Mouse (Mus musculus): ENCODE measurements around the gene Tjp2. TPM values are rescaled to one million over a fixed set of nuclear protein-coding genes. Genes with fewer than 3 reads are reported as not detected.

Gene Tjp2
- polyA plus RNA-seq, 1 experiment from 2014 or later: 38.6 TPM

GRCm38 (mm10) chr19:24219011-24219410 is 5.8 kb downstream of the Tjp2 start:
- 65% methylated on average over 9 of the region's 9 CpGs for WGBS
- no peak for ATAC-seq (ENCODE audit: borderline replicate concordance, extremely low read depth, low FRiP score, low TSS enrichment)

DNA sequence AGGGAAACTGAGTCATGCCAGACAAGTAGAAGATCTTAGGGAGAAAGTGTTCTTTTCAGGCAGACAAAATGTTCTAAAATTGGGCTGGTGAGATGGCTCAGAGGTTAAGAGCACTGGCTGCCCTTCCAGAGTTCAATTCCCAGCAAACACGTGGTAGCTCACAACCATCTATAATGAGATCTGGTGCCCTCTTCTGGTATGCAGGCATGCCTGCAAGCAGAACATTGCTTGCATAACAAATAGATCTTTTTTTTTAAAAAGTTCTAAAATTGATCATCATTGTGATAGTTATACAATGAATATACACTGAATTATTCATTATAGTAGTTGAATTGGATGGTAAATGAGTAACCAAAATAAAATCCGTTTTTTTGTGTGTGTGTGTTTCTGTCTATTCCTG is 6.5 kb downstream of the Tjp2 start:
- Histone ChIP-seq H3K4me2 (no peak overlapping the region), H3K9ac (no peak overlapping the region), H3K4me3 (no peak overlapping the region), H3K27me3 (peaks cover 2% of the 10 kb centered on the region; the same call in 1 of the 2 replicates), H3K9me3 (no peaks in the 10 kb centered on the region), H3K27ac (no peak overlapping the region), H3K4me1 (peaks cover 25% of the 10 kb centered on the region), H3K36me3 (no peaks in the 10 kb centered on the region)
- 35% methylated on average over 2 of the region's 2 CpGs for WGBS
- no peak for ATAC-seq (ENCODE audit: borderline replicate concordance, extremely low read depth, low FRiP score, low TSS enrichment)

More at GRCm38 (mm10) chr19:24219011-24219410, 5.8 kb downstream of the Tjp2 start:
- Histone ChIP-seq H3K9ac (no peak overlapping the region), H3K9me3 (no peaks in the 10 kb centered on the region), H3K4me1 (peaks cover 27% of the 10 kb centered on the region), H3K36me3 (no peaks in the 10 kb centered on the region), H3K27me3 (peaks cover 9% of the 10 kb centered on the region), H3K4me3 (no peak overlapping the region), H3K27ac (no peak overlapping the region), H3K4me2 (no peak overlapping the region)

- H3K9ac ChIP-seq: no peak overlapping the region
- no peak overlapping the region for H3K4me2 ChIP-seq
- no peak for ATAC-seq (ENCODE audit: borderline replicate concordance, extremely low read depth, low FRiP score, low TSS enrichment)
- H3K9me3 ChIP-seq: no peaks in the 10 kb centered on the region
- H3K4me3 ChIP-seq: no peak overlapping the region
- H3K4me1 ChIP-seq: peaks cover 29% of the 10 kb centered on the region
- no peaks in the 10 kb centered on the region for H3K36me3 ChIP-seq
- no peak overlapping the region for H3K27ac ChIP-seq
- no peaks in the 10 kb centered on the region for H3K27me3 ChIP-seq
These were observed 7.0 kb downstream of the Tjp2 start for GRCm38 (mm10) chr19:24217851-24218250.

DNA sequence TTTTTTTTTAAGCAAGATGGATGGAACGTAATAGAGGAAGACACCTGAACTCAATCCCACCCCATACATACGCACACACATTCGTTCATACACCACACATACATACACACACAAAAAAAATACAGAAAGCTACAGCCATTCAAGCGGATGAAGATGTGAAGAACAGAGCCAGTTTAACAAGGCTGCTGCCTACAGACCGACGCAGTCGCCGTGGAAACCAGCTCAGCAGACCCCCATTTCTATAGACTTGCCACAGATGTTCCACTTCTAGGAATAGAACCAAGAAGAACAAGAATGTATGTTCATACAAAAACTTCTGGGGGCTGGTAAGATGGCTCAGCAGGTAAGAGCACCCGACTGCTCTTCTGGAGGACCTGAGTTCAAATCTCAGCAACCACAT is 8.1 kb downstream of the Tjp2 start:
- H3K9ac ChIP-seq: no peak overlapping the region
- WGBS: 89% methylated on average over 9 of the region's 9 CpGs

DNA sequence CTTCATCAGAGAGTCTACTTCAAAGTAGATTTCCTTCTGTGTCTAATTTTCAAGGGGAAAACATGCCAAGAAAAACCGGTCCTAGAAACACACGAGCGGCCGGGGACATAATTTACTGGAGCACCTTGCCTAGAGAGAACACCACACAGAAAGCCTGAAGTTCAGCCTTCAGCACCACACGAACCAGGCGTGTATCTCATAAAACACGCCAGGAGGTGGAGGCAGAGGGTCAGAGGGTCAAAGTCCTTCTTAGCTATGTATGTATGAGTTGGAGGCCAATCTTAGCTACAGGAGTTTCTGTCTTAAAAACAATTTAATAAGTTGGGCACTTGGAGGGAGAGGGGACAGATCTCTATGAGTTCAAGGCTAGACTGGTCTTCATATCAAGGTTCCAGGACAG is 9.9 kb downstream of the Tjp2 start:
- no peak for ATAC-seq (ENCODE audit: borderline replicate concordance, extremely low read depth, low FRiP score, low TSS enrichment)

More for the DNA sequence above, 8.1 kb downstream of the Tjp2 start:
- Histone ChIP-seq H3K4me1 (peaks cover 38% of the 10 kb centered on the region), H3K4me2 (no peak overlapping the region), H3K9me3 (no peaks in the 10 kb centered on the region), H3K4me3 (no peak overlapping the region), H3K27me3 (no peaks in the 10 kb centered on the region), H3K27ac (no peak overlapping the region), H3K36me3 (no peaks in the 10 kb centered on the region)
- no peak for ATAC-seq (ENCODE audit: borderline replicate concordance, extremely low read depth, low FRiP score, low TSS enrichment)

GRCm38 (mm10) chr19:24213299-24213698 is 11.5 kb downstream of the Tjp2 start:
- 35% methylated on average over 7 of the region's 7 CpGs for WGBS
- Histone ChIP-seq H3K27ac (no peak overlapping the region), H3K9me3 (no peaks in the 10 kb centered on the region), H3K4me1 (peaks cover 30% of the 10 kb centered on the region), H3K9ac (no peak overlapping the region), H3K36me3 (no peaks in the 10 kb centered on the region), H3K4me3 (no peak overlapping the region), H3K27me3 (no peaks in the 10 kb centered on the region), H3K4me2 (no peak overlapping the region)
- peak; percentile 13; the same call in 1 of the 2 replicates for ATAC-seq (ENCODE audit: borderline replicate concordance, extremely low read depth, low FRiP score, low TSS enrichment)

More for the DNA sequence above, 9.9 kb downstream of the Tjp2 start:
- Histone ChIP-seq H3K36me3 (no peaks in the 10 kb centered on the region), H3K27ac (no peak overlapping the region), H3K4me3 (no peak overlapping the region), H3K4me2 (no peak overlapping the region), H3K9me3 (no peaks in the 10 kb centered on the region), H3K4me1 (peaks cover 35% of the 10 kb centered on the region), H3K27me3 (no peaks in the 10 kb centered on the region), H3K9ac (no peak overlapping the region)
- 71% methylated on average over 7 of the region's 7 CpGs for WGBS

DNA sequence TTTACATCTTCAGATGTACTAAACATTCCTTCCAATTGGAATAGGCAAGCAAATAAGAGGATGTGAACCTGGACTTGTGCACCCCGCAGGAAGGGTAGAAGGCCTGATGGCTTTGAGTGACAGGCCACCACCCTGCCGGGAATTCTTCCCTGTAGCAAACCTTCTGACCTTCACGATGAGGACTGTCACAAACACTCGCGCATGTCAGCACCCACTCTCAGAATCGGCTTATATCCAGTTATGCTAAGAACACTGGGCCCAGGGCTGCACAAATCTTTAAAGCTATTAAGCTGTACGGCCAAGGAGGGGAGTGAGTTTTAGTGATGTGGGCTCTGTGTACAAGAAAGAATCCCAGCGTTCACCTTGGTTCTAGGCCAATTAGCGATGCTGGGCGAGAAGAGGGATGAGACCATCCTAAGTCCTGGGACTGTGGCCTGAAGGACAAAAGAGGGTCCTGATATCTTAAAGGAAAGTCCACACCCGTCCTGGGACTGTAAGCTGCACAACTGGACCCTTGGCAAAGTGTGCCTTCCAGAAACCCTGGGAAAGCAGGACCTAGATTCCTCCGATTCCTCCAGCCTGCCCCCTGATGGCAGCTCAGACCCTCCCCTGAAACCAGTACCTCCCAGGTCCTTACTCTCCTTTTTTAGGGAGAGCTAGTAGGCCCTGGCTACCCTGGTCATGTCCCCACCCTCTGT is 12.1 kb downstream of the Tjp2 start:
- Histone ChIP-seq H3K9me3 (no peaks in the 10 kb centered on the region), H3K27me3 (no peaks in the 10 kb centered on the region), H3K4me1 (peaks cover 30% of the 10 kb centered on the region), H3K4me3 (no peak overlapping the region), H3K9ac (no peak overlapping the region), H3K27ac (no peak overlapping the region; the same call in 1 of the 2 replicates), H3K4me2 (no peak overlapping the region), H3K36me3 (no peaks in the 10 kb centered on the region)
- 67% methylated on average over 12 of the region's 12 CpGs for WGBS
- ATAC-seq (ENCODE audit: borderline replicate concordance, extremely low read depth, low FRiP score, low TSS enrichment): no peak

DNA sequence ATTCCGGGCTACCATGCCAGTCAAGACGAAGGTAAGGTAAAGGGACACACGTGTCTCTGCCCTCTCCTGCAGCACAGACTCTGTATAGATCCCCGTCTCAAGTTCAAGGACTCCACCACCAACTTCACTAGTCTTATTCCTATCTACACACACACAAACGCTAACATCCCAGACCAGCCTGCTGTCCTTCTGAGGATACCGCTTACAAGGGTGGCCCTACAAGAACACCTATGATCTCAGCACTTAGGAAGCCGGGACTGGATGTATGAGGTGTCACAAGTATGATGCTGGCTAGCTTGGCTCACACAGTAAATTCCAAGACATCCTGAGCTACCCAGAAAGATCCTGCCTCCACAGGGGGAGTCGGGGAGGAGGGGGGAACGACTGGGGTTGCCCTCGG is 13.7 kb downstream of the Tjp2 start:
- Histone ChIP-seq H3K4me1 (peaks cover 30% of the 10 kb centered on the region), H3K4me3 (no peak overlapping the region), H3K9me3 (no peaks in the 10 kb centered on the region), H3K27me3 (no peaks in the 10 kb centered on the region), H3K9ac (no peak overlapping the region), H3K27ac (no peak overlapping the region), H3K36me3 (no peaks in the 10 kb centered on the region), H3K4me2 (no peak overlapping the region)
- WGBS: 35% methylated on average over 10 of the region's 10 CpGs
- peak; percentile 32; the same call in 1 of the 2 replicates for ATAC-seq (ENCODE audit: borderline replicate concordance, extremely low read depth, low FRiP score, low TSS enrichment)

- no peak overlapping the region for H3K4me3 ChIP-seq
- no peaks in the 10 kb centered on the region for H3K27me3 ChIP-seq
- H3K4me1 ChIP-seq: peaks cover 30% of the 10 kb centered on the region
- H3K4me2 ChIP-seq: no peak overlapping the region
- no peak overlapping the region for H3K27ac ChIP-seq
- 93% methylated on average over 15 of the region's 15 CpGs for WGBS
- H3K9me3 ChIP-seq: no peaks in the 10 kb centered on the region
- no peak overlapping the region for H3K9ac ChIP-seq
- no peak for ATAC-seq (ENCODE audit: borderline replicate concordance, extremely low read depth, low FRiP score, low TSS enrichment)
- H3K36me3 ChIP-seq: no peaks in the 10 kb centered on the region
These were observed 15.3 kb downstream of the Tjp2 start for GRCm38 (mm10) chr19:24209516-24209915.

- Histone ChIP-seq H3K27me3 (no peaks in the 10 kb centered on the region), H3K27ac (no peak overlapping the region), H3K9me3 (no peaks in the 10 kb centered on the region), H3K4me3 (no peak overlapping the region), H3K9ac (no peak overlapping the region), H3K36me3 (no peaks in the 10 kb centered on the region), H3K4me2 (no peak overlapping the region), H3K4me1 (peaks cover 24% of the 10 kb centered on the region)
- WGBS: 76% methylated on average over 1 of the region's 1 CpGs
- ATAC-seq (ENCODE audit: borderline replicate concordance, extremely low read depth, low FRiP score, low TSS enrichment): no peak
These were observed 16.9 kb downstream of the Tjp2 start for GRCm38 (mm10) chr19:24207967-24208366.

DNA sequence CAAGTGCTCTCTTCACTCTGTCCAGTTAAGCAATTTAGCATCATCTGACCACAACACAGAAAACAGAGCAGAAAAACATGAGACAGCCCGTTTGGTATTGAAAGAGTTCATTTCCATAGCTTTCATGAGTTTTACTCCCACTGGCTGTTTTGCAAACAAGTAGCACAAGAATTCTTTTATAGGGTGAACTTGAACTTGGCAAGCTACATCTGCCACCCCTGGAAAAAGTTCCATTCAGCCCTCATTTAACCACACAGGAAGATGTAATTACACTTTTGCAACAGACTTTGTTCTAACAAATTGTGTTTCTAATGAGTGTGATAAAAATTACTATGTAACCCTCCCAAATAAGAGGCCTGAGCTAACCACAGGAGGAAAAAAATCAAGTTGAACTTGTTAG is 19.8 kb downstream of the Tjp2 start:
- Histone ChIP-seq H3K36me3 (no peaks in the 10 kb centered on the region), H3K4me1 (no peaks in the 10 kb centered on the region), H3K4me2 (no peak overlapping the region), H3K27ac (no peak overlapping the region), H3K27me3 (no peaks in the 10 kb centered on the region), H3K4me3 (no peak overlapping the region), H3K9ac (no peak overlapping the region), H3K9me3 (no peaks in the 10 kb centered on the region)
- no peak for ATAC-seq (ENCODE audit: borderline replicate concordance, extremely low read depth, low FRiP score, low TSS enrichment)
- WGBS: 47% methylated on average over 1 of the region's 1 CpGs

GRCm38 (mm10) chr19:24201848-24202247 is 23.0 kb downstream of the Tjp2 start:
- H3K36me3 ChIP-seq: no peaks in the 10 kb centered on the region
- WGBS: 71% methylated on average over 5 of the region's 5 CpGs
- H3K27me3 ChIP-seq: no peaks in the 10 kb centered on the region
- no peak for ATAC-seq (ENCODE audit: borderline replicate concordance, extremely low read depth, low FRiP score, low TSS enrichment)
- no peak overlapping the region for H3K27ac ChIP-seq
- no peak overlapping the region for H3K4me2 ChIP-seq
- no peak overlapping the region for H3K4me3 ChIP-seq
- no peaks in the 10 kb centered on the region for H3K4me1 ChIP-seq
- H3K9ac ChIP-seq: no peak overlapping the region
- no peaks in the 10 kb centered on the region for H3K9me3 ChIP-seq
